Mouse (Mus musculus): ENCODE results near the gene Nub1. TPM values are rescaled to one million over a fixed set of nuclear protein-coding genes. Genes with fewer than 3 reads are reported as not detected.

The Nub1 gene
- total and polyA plus RNA-seq, 3 experiments, result 28.8 to 58.6 (median 44.7) TPM

GRCm38 (mm10) chr5:24743956-24744355 is 58.6 kb downstream of the Nub1 start:
- no peak for DNase-seq (ENCODE audit: low spot score)
- no peaks in the 10 kb centered on the region for H3K36me3 ChIP-seq (replicated peaks)
- no peak for TF ChIP-seq POLR2AphosphoS5 (IDR thresholded peaks at IDR 0.05; ENCODE audit: insufficient replicate concordance, low read depth, low read length)
- TF ChIP-seq CTCF (IDR thresholded peaks at IDR 0.05; ENCODE audit: low read depth, low read length), result no peak
- TF ChIP-seq GATA1 (IDR thresholded peaks at IDR 0.05; ENCODE audit: borderline replicate concordance, low read length), result no peak
- no peak for TF ChIP-seq GATA2 (IDR thresholded peaks at IDR 0.05; ENCODE audit: borderline replicate concordance, low read depth, low read length)
- no peak for TF ChIP-seq TAL1 (conservative IDR thresholded peaks at IDR 0.05; ENCODE audit: low read depth, low read length)
- no peaks in the 10 kb centered on the region for H3K4me1 ChIP-seq (ENCODE audit: insufficient read depth, low read depth, low read length)
- H3K9me3 ChIP-seq (replicated peaks), result no peaks in the 10 kb centered on the region
- ATAC-seq (ENCODE audit: extremely low read depth, insufficient number of reproducible peaks, low FRiP score, poor library complexity, severe bottlenecking), result no peak
- peaks cover 33% of the 10 kb centered on the region for H3K27me3 ChIP-seq (ENCODE audit: insufficient read depth, low read length)
- no peak overlapping the region for H3K4me3 ChIP-seq (ENCODE audit: low read depth, low read length)

- Histone ChIP-seq H3K27me3 (ENCODE audit: insufficient read depth, low read length) (peaks cover 48% of the 10 kb centered on the region), H3K4me3 (ENCODE audit: low read depth, low read length) (no peak overlapping the region)
- DNase-seq (ENCODE audit: low spot score), result no peak
These were observed 62.2 kb downstream of the Nub1 start for GRCm38 (mm10) chr5:24747533-24747932.

GRCm38 (mm10) chr5:24749731-24750130 is 64.4 kb downstream of the Nub1 start:
- H3K9me3 ChIP-seq (replicated peaks), result no peaks in the 10 kb centered on the region
- DNase-seq (ENCODE audit: low spot score) (no peak), ATAC-seq (ENCODE audit: extremely low read depth, insufficient number of reproducible peaks, low FRiP score, poor library complexity, severe bottlenecking) (no peak)
- H3K4me3 ChIP-seq (ENCODE audit: low read depth, low read length), result no peak overlapping the region
- H3K4me1 ChIP-seq (ENCODE audit: insufficient read depth, low read depth, low read length), result peaks cover 21% of the 10 kb centered on the region
- no peaks in the 10 kb centered on the region for H3K36me3 ChIP-seq (replicated peaks)
- no peak for TF ChIP-seq CTCF (IDR thresholded peaks at IDR 0.05; ENCODE audit: low read depth, low read length)
- TF ChIP-seq POLR2AphosphoS5 (IDR thresholded peaks at IDR 0.05; ENCODE audit: insufficient replicate concordance, low read depth, low read length), result no peak
- TF ChIP-seq GATA2 (IDR thresholded peaks at IDR 0.05; ENCODE audit: borderline replicate concordance, low read depth, low read length), result no peak
- no peak for TF ChIP-seq GATA1 (IDR thresholded peaks at IDR 0.05; ENCODE audit: borderline replicate concordance, low read length)
- no peak for TF ChIP-seq TAL1 (conservative IDR thresholded peaks at IDR 0.05; ENCODE audit: low read depth, low read length)
- H3K27me3 ChIP-seq (ENCODE audit: insufficient read depth, low read length), result peaks cover 55% of the 10 kb centered on the region

More at GRCm38 (mm10) chr5:24747533-24747932, 62.2 kb downstream of the Nub1 start:
- Histone ChIP-seq H3K36me3 (replicated peaks) (no peaks in the 10 kb centered on the region), H3K9me3 (replicated peaks) (no peaks in the 10 kb centered on the region), H3K4me1 (ENCODE audit: insufficient read depth, low read depth, low read length) (peaks cover 21% of the 10 kb centered on the region)
- no peak for ATAC-seq (ENCODE audit: extremely low read depth, insufficient number of reproducible peaks, low FRiP score, poor library complexity, severe bottlenecking)
- TF ChIP-seq GATA2 (IDR thresholded peaks at IDR 0.05; ENCODE audit: borderline replicate concordance, low read depth, low read length) (no peak), GATA1 (IDR thresholded peaks at IDR 0.05; ENCODE audit: borderline replicate concordance, low read length) (no peak), POLR2AphosphoS5 (IDR thresholded peaks at IDR 0.05; ENCODE audit: insufficient replicate concordance, low read depth, low read length) (no peak), CTCF (IDR thresholded peaks at IDR 0.05; ENCODE audit: low read depth, low read length) (no peak), TAL1 (conservative IDR thresholded peaks at IDR 0.05; ENCODE audit: low read depth, low read length) (no peak)

- ATAC-seq (ENCODE audit: extremely low read depth, insufficient number of reproducible peaks, low FRiP score, poor library complexity, severe bottlenecking), result no peak; the same call in 1 of the 2 replicates
- H3K4me3 ChIP-seq (ENCODE audit: low read depth, low read length), result peak overlapping the region; percentile 61; the same call in 1 of the 2 replicates
- peak; percentile 78 for DNase-seq (ENCODE audit: low spot score)
These were observed 65.3 kb downstream of the Nub1 start for GRCm38 (mm10) chr5:24750321-24751304.

GRCm38 (mm10) chr5:24751305-24752174 is 66.2 kb downstream of the Nub1 start:
- Histone ChIP-seq H3K27me3 (ENCODE audit: insufficient read depth, low read length) (peaks cover 47% of the 10 kb centered on the region), H3K9me3 (replicated peaks) (no peaks in the 10 kb centered on the region), H3K4me1 (ENCODE audit: insufficient read depth, low read depth, low read length) (peaks cover 21% of the 10 kb centered on the region), H3K4me3 (ENCODE audit: low read depth, low read length) (peak overlapping the region; percentile 24; the same call in 1 of the 2 replicates), H3K36me3 (replicated peaks) (no peaks in the 10 kb centered on the region)
- ATAC-seq (ENCODE audit: extremely low read depth, insufficient number of reproducible peaks, low FRiP score, poor library complexity, severe bottlenecking) (no peak), DNase-seq (ENCODE audit: low spot score) (peak; percentile 19)
- TF ChIP-seq CTCF (IDR thresholded peaks at IDR 0.05; ENCODE audit: low read depth, low read length) (no peak), POLR2AphosphoS5 (IDR thresholded peaks at IDR 0.05; ENCODE audit: insufficient replicate concordance, low read depth, low read length) (no peak), TAL1 (conservative IDR thresholded peaks at IDR 0.05; ENCODE audit: low read depth, low read length) (no peak), GATA1 (IDR thresholded peaks at IDR 0.05; ENCODE audit: borderline replicate concordance, low read length) (no peak), GATA2 (IDR thresholded peaks at IDR 0.05; ENCODE audit: borderline replicate concordance, low read depth, low read length) (no peak)

More at GRCm38 (mm10) chr5:24750321-24751304, 65.3 kb downstream of the Nub1 start:
- H3K9me3 ChIP-seq (replicated peaks), result no peaks in the 10 kb centered on the region
- TF ChIP-seq GATA1 (IDR thresholded peaks at IDR 0.05; ENCODE audit: borderline replicate concordance, low read length) (no peak), GATA2 (IDR thresholded peaks at IDR 0.05; ENCODE audit: borderline replicate concordance, low read depth, low read length) (no peak), CTCF (IDR thresholded peaks at IDR 0.05; ENCODE audit: low read depth, low read length) (no peak), POLR2AphosphoS5 (IDR thresholded peaks at IDR 0.05; ENCODE audit: insufficient replicate concordance, low read depth, low read length) (no peak), TAL1 (conservative IDR thresholded peaks at IDR 0.05; ENCODE audit: low read depth, low read length) (no peak)
- no peaks in the 10 kb centered on the region for H3K36me3 ChIP-seq (replicated peaks)
- H3K27me3 ChIP-seq (ENCODE audit: insufficient read depth, low read length), result peaks cover 50% of the 10 kb centered on the region
- H3K4me1 ChIP-seq (ENCODE audit: insufficient read depth, low read depth, low read length), result peaks cover 21% of the 10 kb centered on the region

Measured in G1E (cell line).